Mouse (Mus musculus): Measurements from ENCODE around the gene Adgrg3. TPM values are rescaled to one million over a fixed set of nuclear protein-coding genes. Genes with fewer than 3 reads are reported as not detected.

Adgrg3 gene
- total and polyA plus RNA-seq, 3 experiments = not detected

- no peak overlapping the region for H3K27ac ChIP-seq (ENCODE audit: insufficient read depth, low read depth)
- H3K4me1 ChIP-seq (ENCODE audit: control insufficient read depth in 1 of 2, insufficient read depth in 2 of 2) = peaks cover 0 to 23% of the 10 kb centered on the region in 2 experiments; a peak in 2 of 4 replicates
- peaks cover 59% of the 10 kb centered on the region for H3K27me3 ChIP-seq (replicated peaks)
- in situ Hi-C loops (cut with MboI; ENCODE audit: low pct_ligation_motif_present, low pct_unique_long_range_greater_than_20kb, low sequenced_read_pairs) = no loop called here
- no peak overlapping the region for H3K4me3 ChIP-seq (replicated peaks in 1 of 3; ENCODE audit: low read depth in 2 of 3, low read length in 2 of 3, poor library complexity in 1 of 3)
- no peak overlapping the region for H3K4me2 ChIP-seq (ENCODE audit: insufficient read depth, low read depth, poor library complexity, severe bottlenecking)
- no peak overlapping the region for H3K9ac ChIP-seq (ENCODE audit: insufficient read depth, low read depth)
- DNase-seq (ENCODE audit: extremely low read depth) = no peak
- no peaks in the 10 kb centered on the region for H3K36me3 ChIP-seq (replicated peaks in 1 of 2; ENCODE audit: control insufficient read depth in 1 of 2, insufficient read depth in 1 of 2, low read length in 1 of 2)
- H3K79me2 ChIP-seq (replicated peaks; ENCODE audit: control insufficient read depth, extremely low read depth, insufficient read depth, poor library complexity, severe bottlenecking) = no peaks in the 10 kb centered on the region
- TF ChIP-seq JUN (IDR thresholded peaks at IDR 0.05; ENCODE audit: insufficient read depth, low read depth, low read length) = no peak
- no peak for TF ChIP-seq MAZ (IDR thresholded peaks at IDR 0.05; ENCODE audit: low read depth, low read length)
- TF ChIP-seq E2F4 (IDR thresholded peaks at IDR 0.05; ENCODE audit: insufficient replicate concordance, low read depth, low read length) = no peak
- no peak for TF ChIP-seq HCFC1 (IDR thresholded peaks at IDR 0.05; ENCODE audit: low read depth, low read length)
- TF ChIP-seq SMC3 (IDR thresholded peaks at IDR 0.05; ENCODE audit: low read depth, low read length) = no peak
- no peak for TF ChIP-seq UBTF (IDR thresholded peaks at IDR 0.05; ENCODE audit: low read depth, low read length)
- no peak for TF ChIP-seq ZKSCAN1 (IDR thresholded peaks at IDR 0.05; ENCODE audit: borderline replicate concordance, low read depth, low read length)
- TF ChIP-seq RCOR1 (conservative IDR thresholded peaks at IDR 0.05; ENCODE audit: low read depth, low read length) = no peak
- no peak for TF ChIP-seq KAT2A (IDR thresholded peaks at IDR 0.05; ENCODE audit: insufficient replicate concordance, low read length)
- no peak for TF ChIP-seq TCF12 (IDR thresholded peaks at IDR 0.05; ENCODE audit: low read depth, low read length)
- no peak for TF ChIP-seq NELFE (IDR thresholded peaks at IDR 0.05; ENCODE audit: low read depth, low read length)
- no peak for TF ChIP-seq CTCF (conservative IDR thresholded peaks at IDR 0.05 in 1 of 2, IDR thresholded peaks at IDR 0.05 in 1 of 2; ENCODE audit: low read depth in 2 of 2, low read length in 2 of 2)
- TF ChIP-seq NRF1 (IDR thresholded peaks at IDR 0.05; ENCODE audit: low read depth, low read length) = no peak
- TF ChIP-seq SIN3A (IDR thresholded peaks at IDR 0.05; ENCODE audit: low read length) = no peak
- TF ChIP-seq MXI1 (IDR thresholded peaks at IDR 0.05; ENCODE audit: low read depth, low read length) = no peak
- no peak for TF ChIP-seq CHD2 (IDR thresholded peaks at IDR 0.05; ENCODE audit: low read length)
- no peak for TF ChIP-seq MYC (IDR thresholded peaks at IDR 0.05; ENCODE audit: low read depth, low read length)
- no peak for TF ChIP-seq GABPA (IDR thresholded peaks at IDR 0.05; ENCODE audit: insufficient replicate concordance, low read depth, low read length)
- TF ChIP-seq ETS1 (conservative IDR thresholded peaks at IDR 0.05; ENCODE audit: low read depth, low read length) = no peak
- TF ChIP-seq RAD21 (IDR thresholded peaks at IDR 0.05; ENCODE audit: low read depth, low read length) = no peak
- no peaks in the 10 kb centered on the region for H3K9me3 ChIP-seq (replicated peaks; ENCODE audit: low read length)
- dilution Hi-C loops (cut with MboI; ENCODE audit: extremely low pct_ligation_motif_present, extremely low pct_unique_long_range_greater_than_20kb, low sequenced_read_pairs) = no loop called here
Observed at GRCm38 (mm10) chr8:94994510-94994909, 23.0 kb upstream of the Adgrg3 start.

GRCm38 (mm10) chr8:94995336-94995893 is 22.1 kb upstream of the Adgrg3 start:
- peaks cover 52% of the 10 kb centered on the region for H3K27me3 ChIP-seq (replicated peaks)
- peaks cover 0 to 30% of the 10 kb centered on the region in 2 experiments; a peak in 2 of 4 replicates for H3K4me1 ChIP-seq (ENCODE audit: control insufficient read depth in 1 of 2, insufficient read depth in 2 of 2)
- TF ChIP-seq MEF2A (IDR thresholded peaks at IDR 0.05; ENCODE audit: borderline replicate concordance, low read depth, low read length) (no peak), GABPA (IDR thresholded peaks at IDR 0.05; ENCODE audit: insufficient replicate concordance, low read depth, low read length) (no peak), SIN3A (IDR thresholded peaks at IDR 0.05; ENCODE audit: low read length) (no peak), USF1 (IDR thresholded peaks at IDR 0.05; ENCODE audit: low read depth, low read length) (no peak), RAD21 (IDR thresholded peaks at IDR 0.05; ENCODE audit: low read depth, low read length) (no peak), CTCF (conservative IDR thresholded peaks at IDR 0.05 in 1 of 2, IDR thresholded peaks at IDR 0.05 in 1 of 2; ENCODE audit: low read depth in 2 of 2, low read length in 2 of 2) (no peak), TCF12 (IDR thresholded peaks at IDR 0.05; ENCODE audit: low read depth, low read length) (no peak), MXI1 (IDR thresholded peaks at IDR 0.05; ENCODE audit: low read depth, low read length) (no peak)
- no peak overlapping the region for H3K27ac ChIP-seq (ENCODE audit: insufficient read depth, low read depth)
- H3K9ac ChIP-seq (ENCODE audit: insufficient read depth, low read depth) = no peak overlapping the region
- no peaks in the 10 kb centered on the region for H3K79me2 ChIP-seq (replicated peaks; ENCODE audit: control insufficient read depth, extremely low read depth, insufficient read depth, poor library complexity, severe bottlenecking)
- H3K4me2 ChIP-seq (ENCODE audit: insufficient read depth, low read depth, poor library complexity, severe bottlenecking) = no peak overlapping the region
- H3K4me3 ChIP-seq (replicated peaks in 1 of 3; ENCODE audit: low read depth in 2 of 3, low read length in 2 of 3, poor library complexity in 1 of 3) = no peak overlapping the region
- in situ Hi-C loops (cut with MboI; ENCODE audit: low pct_ligation_motif_present, low pct_unique_long_range_greater_than_20kb, low sequenced_read_pairs) (loop anchor here (5.0 kb wide), 1 partner anchor 33 kb away; no protein-coding TSS in a partner anchor), dilution Hi-C loops (cut with MboI; ENCODE audit: extremely low pct_ligation_motif_present, extremely low pct_unique_long_range_greater_than_20kb, low sequenced_read_pairs) (no loop called here)
- no peaks in the 10 kb centered on the region for H3K36me3 ChIP-seq (replicated peaks in 1 of 2; ENCODE audit: control insufficient read depth in 1 of 2, insufficient read depth in 1 of 2, low read length in 1 of 2)
- DNase-seq (ENCODE audit: extremely low read depth) = no peak
- H3K9me3 ChIP-seq (replicated peaks; ENCODE audit: low read length) = no peaks in the 10 kb centered on the region
